Mouse (Mus musculus): ENCODE measurements around the gene Gm20075. TPM values are rescaled to one million over a fixed set of nuclear protein-coding genes. Genes with fewer than 3 reads are reported as not detected.

Gm20075 gene
- polyA plus RNA-seq (2014; fragmentation: Illumina TruSeq; extraction: RNeasy Lipid Tissue Mini Kit (QIAGEN cat#74804); ENCODE audit: low read depth, low replicate concordance), result 21.0 TPM

GRCm38 (mm10) chr13:96081276-96081675, at the start of gene Gm20075:
Gene Gm20075 (minus strand): TSS chr13:96081376.

GRCm38 (mm10) chr13:96081754-96082153, 578 bp upstream of the Gm20075 start, which contains the start of gene Gm17190:
Gene Gm17190 (plus strand): TSS chr13:96082054.

Other genes with a start within 250 kb of the Gm20075 start
- 236 TPM for gene Iqgap2, start 189.5 kb downstream of the Gm20075 start, polyA plus RNA-seq (2014; fragmentation: Illumina TruSeq; extraction: RNeasy Lipid Tissue Mini Kit (QIAGEN cat#74804); ENCODE audit: low read depth, low replicate concordance)
- not detected for gene Gm17190, start 678 bp upstream of the Gm20075 start, polyA plus RNA-seq (2014; fragmentation: Illumina TruSeq; extraction: RNeasy Lipid Tissue Mini Kit (QIAGEN cat#74804); ENCODE audit: low read depth, low replicate concordance)
- 1.7 TPM for gene Sv2c, start 51.2 kb upstream of the Gm20075 start, polyA plus RNA-seq (2014; fragmentation: Illumina TruSeq; extraction: RNeasy Lipid Tissue Mini Kit (QIAGEN cat#74804); ENCODE audit: low read depth, low replicate concordance)